Mouse (Mus musculus): ENCODE results near the gene Sept1.

Sept1 gene

DNA sequence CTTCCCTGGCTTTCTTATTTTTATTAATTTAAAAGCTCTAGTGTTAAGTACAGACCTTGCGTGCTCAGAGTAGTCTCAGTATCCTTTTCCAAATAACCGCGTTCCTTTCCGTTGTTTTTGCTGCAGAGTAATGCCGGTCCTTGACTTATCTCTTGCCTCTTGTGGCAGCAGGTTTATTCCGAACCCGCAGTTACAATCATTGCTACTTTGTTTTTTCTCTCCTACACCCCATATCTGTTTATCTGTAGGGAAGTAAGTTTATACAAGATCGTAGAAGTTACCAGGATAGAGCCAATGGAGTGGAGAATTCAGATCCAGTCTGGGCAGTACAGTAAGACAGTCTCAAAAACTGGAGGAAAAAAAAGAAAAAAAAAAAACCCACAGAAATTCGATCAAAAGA, 835 bp upstream of the Sept1 start:
- ChIA-PET CTCF (interaction anchor here in 3 of 4 experiments (0.6 to 1.5 kb wide), 6 partner anchors 11 to 454 kb away, joined by 3 to 5 read pairs (median 4); partner anchors contain the start of genes Dctpp1 (in 1 of the 3) and Zfp771 (in 1 of the 3)), POLR2A (interaction anchor here (0.7 to 14.7 kb wide), 29 partner anchors 8 to 736 kb away, joined by 3 to 274 read pairs (median 9); partner anchors contain the start of genes Zfp771 (in 3 of the 4), Cd2bp2 (in 2 of the 4) and Tbc1d10b (in 1 of the 4))

DNA sequence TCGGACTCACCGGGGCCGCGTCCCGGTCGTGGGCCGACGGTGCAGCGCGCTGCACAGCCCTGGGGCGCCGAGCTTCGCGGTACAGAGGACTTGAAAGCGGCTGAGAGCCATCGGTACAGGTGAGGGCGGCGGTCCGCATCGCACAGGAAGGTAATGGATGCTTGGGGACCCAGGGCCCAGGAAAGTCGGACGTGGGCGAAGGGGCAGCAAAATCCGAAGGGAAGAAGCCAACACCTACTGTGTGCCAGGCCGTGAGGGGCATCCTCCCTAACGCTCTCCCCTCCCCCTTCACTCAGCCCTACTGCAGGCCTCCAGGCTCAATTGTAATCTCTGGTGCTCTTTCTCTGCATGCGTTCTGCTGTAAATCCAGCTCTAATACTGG, 429 bp upstream of the Sept1 start:
- POLR2A ChIA-PET, result interaction anchor here (0.6 to 14.7 kb wide), 50 partner anchors 8 to 736 kb away, joined by 3 to 274 read pairs (median 5); partner anchors contain the start of genes Zfp771 (in 3 of the 4), Cd2bp2 (in 2 of the 4), Sephs2 (in 2 of the 4) and Dctpp1 (in 1 of the 4)
- CTCF ChIA-PET, result interaction anchor here in 3 of 4 experiments (0.6 to 1.5 kb wide), 8 partner anchors 11 to 453 kb away, joined by 3 to 5 read pairs (median 3); partner anchors contain the start of genes Dctpp1 (in 1 of the 3) and Zfp771 (in 1 of the 3)

DNA sequence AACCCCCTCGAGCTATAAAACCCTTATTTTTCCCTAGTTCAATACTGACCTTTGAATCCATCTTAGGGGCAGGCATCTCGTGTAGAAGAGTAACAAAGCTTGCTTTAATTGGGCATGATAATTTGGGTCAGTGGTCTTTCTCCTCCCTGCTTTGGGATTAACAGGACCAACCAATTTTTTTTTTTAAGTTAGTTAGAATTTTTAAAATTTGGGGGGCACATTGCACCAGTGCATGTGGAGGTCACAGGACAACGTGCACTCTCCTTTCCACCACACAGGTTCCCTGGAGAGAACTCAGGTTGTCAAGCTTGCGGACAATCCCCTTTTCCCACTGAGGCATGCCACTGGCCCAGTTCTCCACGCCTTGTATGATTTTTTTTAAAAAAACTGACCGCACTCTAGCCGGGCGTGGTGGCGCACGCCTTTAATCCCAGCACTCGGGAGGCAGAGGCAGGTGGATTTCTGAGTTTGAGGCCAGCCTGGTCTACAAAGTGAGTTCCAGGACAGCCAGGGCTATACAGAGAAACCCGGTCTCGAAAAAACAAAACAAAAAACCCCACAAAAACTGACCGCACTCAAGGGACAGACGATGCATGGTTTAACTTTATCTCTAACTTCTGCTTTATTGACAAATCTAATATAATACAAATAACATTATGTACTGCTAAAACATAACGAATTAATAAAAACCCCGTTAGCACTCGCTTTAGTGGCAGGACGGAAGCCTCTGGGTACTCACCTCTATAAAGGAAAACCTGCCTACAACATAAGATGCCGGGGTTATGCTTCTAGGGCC, 906 bp downstream of the Sept1 start:
- POLR2A ChIA-PET, result interaction anchor here (0.6 to 14.7 kb wide), 55 partner anchors 8 to 1792 kb away, joined by 3 to 274 read pairs (median 5); partner anchors contain the start of genes Zfp771 (in 3 of the 4), Cd2bp2 (in 2 of the 4), Sephs2 (in 2 of the 4) and Dctpp1 (in 1 of the 4)
- CTCF ChIA-PET, result interaction anchor here (0.6 to 1.5 kb wide), 9 partner anchors 11 to 452 kb away, joined by 3 to 5 read pairs (median 4); partner anchors contain the start of gene Dctpp1 (in 1 of the 4)

DNA sequence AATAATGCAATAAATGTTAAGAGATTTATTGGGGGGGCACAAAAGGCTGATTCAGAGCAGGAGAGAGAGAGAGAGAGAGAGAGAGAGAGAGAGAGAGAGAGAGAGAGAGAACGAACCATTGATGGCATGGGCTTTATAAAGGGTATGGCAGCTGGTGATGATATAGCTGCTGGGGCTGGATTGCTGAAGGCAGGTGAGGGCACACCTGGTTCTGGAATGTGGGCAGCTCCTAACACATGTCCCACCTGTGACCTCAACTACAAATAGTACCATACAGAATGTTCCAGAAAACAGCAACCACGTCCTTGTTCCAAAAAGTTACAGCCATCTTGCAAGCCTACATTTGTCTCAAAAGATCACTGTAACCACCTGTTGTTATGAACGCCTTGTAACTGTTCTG, 1.6 kb downstream of the Sept1 start:
- CTCF ChIA-PET, result interaction anchor here (0.6 to 2.9 kb wide), 8 partner anchors 14 to 145 kb away, joined by 3 to 17 read pairs (median 4); no protein-coding TSS in a partner anchor

DNA sequence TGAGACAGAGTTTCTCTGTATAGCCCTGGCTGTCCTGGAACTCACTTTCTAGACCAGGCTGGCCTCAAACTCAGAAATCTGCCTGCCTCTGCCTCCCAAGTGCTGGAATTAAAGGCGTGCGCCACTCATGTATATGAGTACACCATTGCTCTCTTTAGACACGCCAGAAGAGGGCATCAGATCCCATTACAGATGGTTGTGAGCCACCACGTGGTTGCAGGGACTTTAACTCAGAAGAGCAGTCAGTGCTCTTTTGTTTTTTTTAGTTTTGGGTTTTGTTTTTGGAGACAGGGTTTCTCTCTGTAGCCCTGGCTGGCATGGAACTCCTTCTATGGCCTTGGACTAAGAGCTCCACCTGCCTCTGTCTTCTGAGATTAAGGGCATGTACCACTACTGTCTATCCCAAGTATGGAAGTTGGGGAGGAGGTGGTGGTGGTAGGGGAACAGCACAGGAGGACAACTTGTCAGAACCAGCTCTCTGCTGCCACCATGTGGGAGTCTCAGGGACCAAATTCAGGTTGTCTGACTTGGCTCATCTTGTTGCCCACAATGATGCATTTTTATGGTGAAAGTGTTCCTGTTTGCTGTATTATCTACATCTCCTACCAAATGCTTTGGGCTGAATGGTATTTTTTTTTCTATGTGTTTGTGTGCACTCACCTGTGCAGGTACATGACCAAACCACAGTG, 4.2 kb downstream of the Sept1 start:
- CTCF ChIA-PET, result interaction anchor here (0.5 to 3.4 kb wide), 16 partner anchors 8 to 428 kb away, joined by 3 to 31 read pairs (median 4); partner anchors contain the start of gene Dctpp1 (in 1 of the 4)
- POLR2A ChIA-PET, result interaction anchor here (0.6 to 14.7 kb wide), 27 partner anchors 7 to 45 kb away, joined by 3 to 274 read pairs (median 6); partner anchors contain the start of genes Zfp771 (in 3 of the 4), Cd2bp2 (in 1 of the 4), Dctpp1 (in 1 of the 4) and Sephs2 (in 1 of the 4)

More for the DNA sequence above, 1.6 kb downstream of the Sept1 start:
- POLR2A ChIA-PET, result interaction anchor here (0.6 to 14.7 kb wide), 27 partner anchors 7 to 1792 kb away, joined by 3 to 274 read pairs (median 8); partner anchors contain the start of genes Zfp771 (in 2 of the 4), Cd2bp2 (in 1 of the 4), Dctpp1 (in 1 of the 4) and Maz (in 1 of the 4)

DNA sequence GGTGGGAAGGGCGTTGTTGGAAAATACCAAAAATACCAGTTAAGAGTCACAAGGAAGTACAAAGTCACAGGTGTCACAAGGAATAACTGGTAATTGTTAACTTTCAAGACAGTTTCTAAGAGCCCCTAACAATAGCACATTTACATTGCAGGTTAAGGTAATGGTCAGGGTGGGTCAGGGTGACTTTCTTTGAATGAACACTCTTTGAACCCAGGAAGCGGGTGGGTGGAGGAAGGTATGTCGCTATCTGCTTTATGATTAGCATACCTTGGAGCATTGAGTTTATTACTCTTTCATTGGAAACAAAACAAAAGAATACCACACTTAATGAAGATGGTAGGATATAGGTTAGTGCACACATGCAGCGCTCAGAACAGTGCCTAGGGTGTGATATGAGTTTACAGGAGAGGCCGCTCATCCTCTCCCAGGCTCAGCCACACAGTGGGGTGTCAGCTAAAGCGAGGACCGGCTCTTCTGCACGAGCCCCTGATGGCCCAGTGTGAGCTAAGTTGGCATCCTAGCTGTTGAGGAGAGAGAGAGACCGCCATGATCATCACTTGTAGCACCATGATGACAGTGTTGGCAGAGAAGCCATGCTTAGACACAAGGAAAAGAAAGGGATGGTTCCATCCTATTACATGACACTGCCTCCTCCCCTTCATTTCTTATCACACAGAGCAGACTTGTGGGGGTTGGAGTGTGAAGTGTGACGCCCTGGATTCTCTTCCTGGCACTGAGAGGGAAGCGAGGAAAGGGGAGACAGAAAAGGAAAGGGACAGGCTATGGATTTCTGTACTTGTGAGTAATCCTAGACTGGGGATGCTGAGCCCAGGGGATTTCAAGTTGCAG, 7.6 kb downstream of the Sept1 start:
- POLR2A ChIA-PET, result interaction anchor here (0.9 to 14.7 kb wide), 29 partner anchors 4 to 426 kb away, joined by 3 to 274 read pairs (median 5); partner anchors contain the start of genes Zfp771 (in 3 of the 4), Sept1 (in 2 of the 4), Zfp553 (in 2 of the 4) and Cd2bp2 (in 1 of the 4)
- CTCF ChIA-PET, result interaction anchor here in 2 of 4 experiments (0.6 to 3.4 kb wide), 4 partner anchors 10 to 529 kb away, joined by 3 to 17 read pairs (median 4); no protein-coding TSS in a partner anchor

DNA sequence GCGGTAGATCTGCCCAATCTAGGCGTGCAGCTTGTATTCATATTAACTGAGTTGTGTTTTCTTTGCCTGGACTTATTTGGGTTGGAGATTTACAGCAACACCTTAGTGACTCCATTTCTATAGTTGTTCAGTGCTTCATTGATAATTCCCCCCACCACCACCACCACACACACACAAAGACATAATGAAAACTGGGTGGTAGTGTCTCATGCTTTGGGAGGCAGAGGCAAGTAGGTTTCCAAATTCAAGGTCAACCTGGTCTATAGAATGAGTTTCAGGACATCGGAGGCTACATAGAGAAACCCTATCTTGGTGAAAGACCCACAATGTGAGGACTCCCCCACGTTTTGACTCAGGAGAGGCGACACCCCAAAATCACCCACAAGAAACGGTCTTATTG, 8.3 kb downstream of the Sept1 start:
- ChIA-PET CTCF (interaction anchor here in 2 of 4 experiments (0.6 to 3.4 kb wide), 3 partner anchors 10 to 37 kb away, joined by 3 to 17 read pairs (median 3); no protein-coding TSS in a partner anchor), POLR2A (interaction anchor here (0.6 to 10.6 kb wide), 23 partner anchors 8 to 546 kb away, joined by 3 to 274 read pairs (median 6); partner anchors contain the start of genes Sept1 (in 3 of the 4), Zfp553 (in 3 of the 4), Zfp771 (in 2 of the 4) and Cd2bp2 (in 1 of the 4))

DNA sequence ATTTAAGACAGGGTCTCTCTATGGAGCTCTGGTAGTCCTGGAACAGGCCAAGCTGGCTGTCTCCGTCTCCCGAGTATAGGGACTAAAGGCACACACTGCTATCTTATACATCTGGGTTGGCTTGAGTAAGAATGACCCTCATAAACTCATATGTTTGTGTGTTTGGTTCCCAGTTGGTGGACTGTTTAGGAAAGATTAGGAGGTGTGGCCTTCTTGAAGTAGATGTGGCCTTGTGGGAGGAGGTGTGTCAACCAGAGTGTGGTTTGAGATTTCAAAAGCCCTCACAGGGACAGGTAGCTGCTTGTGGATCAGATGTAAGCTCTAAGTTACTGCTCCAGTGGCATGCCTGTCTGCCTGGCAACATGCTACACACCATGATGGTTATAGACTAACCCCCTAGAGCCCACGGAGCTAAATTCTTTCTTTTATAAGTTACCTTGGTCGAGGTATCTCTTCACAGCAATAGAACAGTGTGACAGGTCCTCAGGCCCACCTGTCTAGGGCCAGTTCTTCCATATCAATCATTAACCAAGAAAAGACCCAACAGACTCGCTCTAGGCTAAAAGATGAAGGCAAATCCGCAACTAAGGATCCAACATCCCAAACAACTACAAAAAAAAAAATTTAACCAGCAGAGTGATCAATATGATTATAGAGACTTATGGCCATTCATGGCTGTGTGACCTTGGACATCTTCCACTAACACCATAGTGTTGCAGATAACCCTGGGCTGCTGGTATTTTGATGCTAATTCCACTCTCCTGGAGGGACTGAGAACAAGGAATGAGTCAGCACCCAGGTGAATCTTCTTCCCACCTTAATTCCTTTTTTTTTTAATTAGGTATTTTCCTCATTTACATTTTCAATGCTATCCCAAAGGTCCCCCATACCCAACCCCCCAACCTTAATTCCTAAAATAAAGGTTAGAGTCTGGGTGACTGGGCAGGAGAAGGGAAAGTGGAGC, 9.1 kb downstream of the Sept1 start:
- CTCF ChIA-PET, result interaction anchor here in 3 of 4 experiments (0.6 to 3.4 kb wide), 6 partner anchors 9 to 275 kb away, joined by 3 to 17 read pairs (median 5); no protein-coding TSS in a partner anchor
- POLR2A ChIA-PET, result interaction anchor here (0.6 to 10.6 kb wide), 33 partner anchors 9 to 545 kb away, joined by 3 to 274 read pairs (median 4); partner anchors contain the start of genes Sept1 (in 3 of the 4), Zfp553 (in 3 of the 4), Cd2bp2 (in 2 of the 4) and Zfp771 (in 2 of the 4)

DNA sequence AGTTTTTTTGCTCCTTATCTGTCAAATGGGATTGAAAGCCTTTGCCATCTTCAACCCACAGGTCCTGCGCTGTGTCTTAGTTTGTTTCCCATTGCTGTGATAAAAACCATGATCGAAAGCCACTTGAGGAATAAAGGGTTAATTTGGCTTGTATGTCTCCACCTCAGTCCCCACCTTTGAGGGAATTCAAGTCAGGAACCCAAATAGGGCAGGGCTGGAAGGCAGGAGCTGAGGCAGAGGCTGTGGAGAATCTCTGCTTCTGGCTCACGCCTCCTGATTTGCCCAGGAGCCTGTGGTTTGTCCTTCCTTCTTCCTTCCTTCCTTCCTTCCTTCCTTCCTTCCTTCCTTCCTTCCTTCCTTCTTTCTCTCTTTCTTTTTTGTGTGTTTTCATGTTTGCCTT, 9.8 kb downstream of the Sept1 start:
- ChIA-PET POLR2A (interaction anchor here (0.6 to 10.6 kb wide), 26 partner anchors 8 to 499 kb away, joined by 3 to 274 read pairs (median 6); partner anchors contain the start of genes Sept1 (in 3 of the 4), Zfp553 (in 3 of the 4), Cd2bp2 (in 2 of the 4) and Mvp (in 1 of the 4)), CTCF (interaction anchor here in 2 of 4 experiments (0.7 to 3.4 kb wide), 4 partner anchors 8 to 276 kb away, joined by 4 to 17 read pairs (median 8); no protein-coding TSS in a partner anchor)

DNA sequence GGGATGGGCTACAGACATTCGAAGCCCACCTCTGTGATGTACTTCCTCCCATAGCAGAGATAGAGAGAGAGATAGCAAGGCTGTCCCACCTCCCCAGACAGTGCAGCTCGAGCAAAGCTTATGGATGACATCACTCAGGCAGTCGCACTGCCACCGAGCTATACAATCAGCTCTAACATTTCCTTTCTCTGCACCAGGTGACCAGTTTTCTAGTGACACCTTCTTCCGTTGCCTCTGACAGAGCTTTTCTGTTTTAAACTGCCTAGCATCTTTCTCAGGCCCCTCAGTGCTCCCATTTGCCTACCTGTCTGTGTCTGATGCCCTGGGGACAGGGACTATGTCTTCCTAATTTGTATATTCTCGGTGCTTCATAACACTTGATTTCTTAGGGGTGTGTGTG, 12.5 kb downstream of the Sept1 start:
- POLR2A ChIA-PET, result interaction anchor here (0.6 to 10.6 kb wide), 18 partner anchors 9 to 835 kb away, joined by 3 to 274 read pairs (median 4); partner anchors contain the start of genes Sept1 (in 2 of the 4), Zfp553 (in 2 of the 4), Cd2bp2 (in 1 of the 4) and Zfp771 (in 1 of the 4)
- CTCF ChIA-PET, result interaction anchor here in 2 of 4 experiments (1.1 to 4.0 kb wide), 3 partner anchors 8 to 39 kb away, joined by 4 to 31 read pairs (median 4); no protein-coding TSS in a partner anchor

DNA sequence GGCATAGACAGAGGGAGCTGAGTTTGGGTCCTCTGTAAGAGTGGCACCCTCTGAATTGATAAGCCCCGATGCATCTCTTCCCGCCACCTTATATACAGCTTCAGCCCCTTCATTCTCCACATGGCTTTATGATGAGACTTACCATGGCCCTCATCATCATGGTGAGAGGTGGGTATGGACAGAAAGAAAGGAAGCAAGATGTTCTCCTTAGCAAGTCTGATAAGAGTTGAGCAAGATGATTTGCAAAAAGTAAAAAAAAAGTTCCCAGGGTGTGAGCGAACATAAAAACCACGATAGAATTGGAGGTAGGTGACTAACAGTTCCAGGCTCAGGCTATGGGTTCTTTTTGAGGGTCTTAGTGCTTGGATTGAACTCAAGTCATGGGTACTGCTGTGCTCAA, 14.3 kb downstream of the Sept1 start:
- ChIA-PET POLR2A (interaction anchor here (0.6 to 10.6 kb wide), 29 partner anchors 8 to 1052 kb away, joined by 3 to 274 read pairs (median 4); partner anchors contain the start of genes Sept1 (in 3 of the 4), Zfp553 (in 3 of the 4), Cd2bp2 (in 1 of the 4) and Tbc1d10b (in 1 of the 4)), CTCF (interaction anchor here in 3 of 4 experiments (0.6 to 4.0 kb wide), 10 partner anchors 10 to 42 kb away, joined by 3 to 31 read pairs (median 4); partner anchors contain the start of genes Zfp771 (in 2 of the 3) and Dctpp1 (in 1 of the 3))

DNA sequence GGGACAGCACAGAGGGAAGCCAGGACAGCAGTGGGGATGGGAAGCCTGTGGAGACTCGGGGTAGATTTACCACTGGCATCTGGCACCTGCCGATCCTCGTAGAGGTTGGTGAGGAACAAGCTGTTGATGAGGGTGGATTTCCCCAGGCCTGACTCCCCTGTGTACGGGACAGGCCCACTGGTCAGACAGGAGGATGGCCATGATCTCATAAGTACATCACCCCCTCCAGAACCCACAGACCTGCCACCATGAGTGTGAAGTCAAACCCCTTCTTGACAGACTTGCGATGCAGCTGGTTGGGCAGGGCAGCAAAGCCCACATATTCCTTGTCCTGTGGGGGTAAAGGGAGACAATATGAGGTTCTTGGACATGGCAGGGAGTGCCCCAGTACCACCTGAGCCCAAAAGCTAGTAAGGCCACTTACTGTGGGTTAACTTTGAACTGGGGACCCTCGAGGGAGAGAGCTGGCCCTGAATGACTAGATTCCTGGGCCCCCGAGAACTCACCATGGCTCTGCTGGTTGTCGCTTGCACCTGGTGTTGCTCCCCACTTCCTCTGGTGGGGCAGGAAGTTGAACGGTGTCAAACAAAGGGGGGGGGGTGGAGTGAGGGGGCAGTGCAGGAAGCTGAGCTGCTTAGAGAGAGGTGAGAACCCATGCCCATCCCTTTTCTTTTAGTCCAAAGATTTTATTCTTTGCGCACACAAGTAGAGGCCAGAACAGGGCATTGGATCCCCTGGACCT, 14.9 kb downstream of the Sept1 start:
- CTCF ChIA-PET, result interaction anchor here (0.5 to 4.0 kb wide), 12 partner anchors 11 to 146 kb away, joined by 3 to 31 read pairs (median 4); partner anchors contain the start of genes Zfp771 (in 2 of the 4) and Dctpp1 (in 1 of the 4)
- POLR2A ChIA-PET, result interaction anchor here (0.5 to 10.6 kb wide), 54 partner anchors 8 to 1052 kb away, joined by 3 to 274 read pairs (median 4); partner anchors contain the start of genes Sept1 (in 4 of the 4), Zfp553 (in 4 of the 4), Pagr1a (in 2 of the 4) and Pagr1b (in 2 of the 4)

DNA sequence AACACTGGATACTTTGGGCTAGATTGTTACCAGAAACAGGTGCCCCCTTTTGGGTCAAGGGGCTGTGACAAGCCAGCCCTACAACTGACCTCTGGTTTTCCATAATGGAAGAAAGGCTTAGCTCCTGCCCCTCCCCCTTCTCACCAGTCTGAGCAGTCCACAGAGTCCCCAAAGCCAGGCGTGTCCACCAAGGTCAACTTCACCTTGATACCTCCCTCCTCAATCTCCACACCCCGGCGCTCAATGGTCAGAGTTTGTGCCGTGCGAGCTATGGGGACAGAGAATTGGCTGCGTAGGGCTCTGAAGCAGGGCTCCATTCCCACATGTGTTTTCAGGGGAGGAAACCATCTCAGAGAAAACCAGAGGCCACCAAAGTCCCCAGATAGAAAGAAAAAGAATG, 15.5 kb downstream of the Sept1 start:
- POLR2A ChIA-PET, result interaction anchor here (0.5 to 10.6 kb wide), 45 partner anchors 7 to 436 kb away, joined by 3 to 274 read pairs (median 5); partner anchors contain the start of genes Sept1 (in 4 of the 4), Zfp553 (in 4 of the 4), Pagr1a (in 2 of the 4) and Pagr1b (in 2 of the 4)
- CTCF ChIA-PET, result interaction anchor here in 3 of 4 experiments (0.5 to 4.0 kb wide), 7 partner anchors 10 to 146 kb away, joined by 3 to 31 read pairs (median 4); no protein-coding TSS in a partner anchor

Measured in embryonic stem cell, embryonic (primary cell).